ENCODE assay signal across 33 mouse cellular contexts in genomic region chr12:110239358-110239757, GRCm38 (mm10). TPM values are rescaled to one million over a fixed set of nuclear protein-coding genes. Genes with fewer than 3 reads are reported as not detected.
DNase-seq lines count a peak whose midpoint lies in the region; ATAC-seq lines count a peak whose summit lies in the region.
"Had no signal": no experiment of that assay in that cellular context is flagged by ENCODE, and none has a peak within 500 bp of the region (broad histone marks: within the 10 kb centered on the region; RNA-seq: fewer than 3 reads in every experiment).

No protein-coding gene starts in this region.

- H3K27ac ChIP-seq in heart, embryonic 12.5 days (ENCODE audit: poor library complexity, severe bottlenecking): no peak overlapping the region
- H3K27ac ChIP-seq: embryonic facial prominence, embryonic 10.5 days; embryonic facial prominence, embryonic 13.5 days; forebrain, embryonic 12.5 days; forebrain, embryonic 15.5 days; gastrocnemius, adult 2 months; heart, adult 2 months; heart, embryonic 15.5 days; hindbrain, embryonic 14.5 days; hindbrain, postnatal 0 days had no signal

- ATAC-seq in heart, embryonic 12.5 days (ENCODE audit: insufficient number of reproducible peaks, low FRiP score): no peak
- ATAC-seq: activated CD4-positive, CD25-positive, alpha-beta regulatory T cell, adult 4 months; CD4-positive, CD25-positive, alpha-beta regulatory T cell, adult 4 months; forebrain, embryonic 15.5 days; hindbrain, postnatal 0 days; inflammation-experienced regulatory T-cells, adult 6 months had no signal

- no peak overlapping the region for H3K9ac ChIP-seq in heart, embryonic 12.5 days
- H3K9ac ChIP-seq: embryonic facial prominence, embryonic 13.5 days; forebrain, embryonic 12.5 days; forebrain, embryonic 15.5 days; heart, embryonic 15.5 days; hindbrain, embryonic 14.5 days had no signal

- no peaks in the 10 kb centered on the region for H3K9me3 ChIP-seq in heart, embryonic 12.5 days (replicated peaks)
- H3K9me3 ChIP-seq: embryonic facial prominence, embryonic 10.5 days; embryonic facial prominence, embryonic 13.5 days; forebrain, embryonic 12.5 days; forebrain, embryonic 15.5 days; heart, embryonic 15.5 days had no signal

- no peak overlapping the region for H3K4me3 ChIP-seq in heart, embryonic 12.5 days
- H3K4me3 ChIP-seq: embryonic facial prominence, embryonic 10.5 days; embryonic facial prominence, embryonic 13.5 days; erythroblast, embryonic 14.5 days; forebrain, embryonic 12.5 days; forebrain, embryonic 15.5 days; gastrocnemius, adult 2 months; heart, adult 2 months; heart, embryonic 15.5 days had no signal

- peak; percentile 18 for DNase-seq in heart, adult 8-10 months (ENCODE audit: low spot score)
- DNase-seq in skeletal muscle tissue, adult 2 months (ENCODE audit: low read depth, low spot score): peak; percentile 21
- peak; percentile 62 for DNase-seq in testis, postnatal 10 days (ENCODE audit: low spot score)
- DNase-seq in right cerebral cortex, postnatal 14 days: no peak
- DNase-seq in ovary, adult 18-20 months (ENCODE audit: low spot score): no peak
- DNase-seq: adrenal gland, adult 8-10 months; adrenal gland, postnatal 25 days; cerebellum, adult 11-12 months; cerebellum, adult 8-10 months; cerebellum, postnatal 10 days; cerebellum, postnatal 36 days; embryo, embryonic 11 days; gastrocnemius, adult 2 months; gastrocnemius, postnatal 25 days; heart, adult 2 months; heart, postnatal 10 days; heart, postnatal 4 days had no signal

- WGBS in heart, embryonic 12.5 days: 73% methylated on average over 5 of the region's 5 CpGs

- H3K36me3 ChIP-seq in heart, embryonic 12.5 days: no peaks in the 10 kb centered on the region
- H3K36me3 ChIP-seq: embryonic facial prominence, embryonic 10.5 days; embryonic facial prominence, embryonic 13.5 days; forebrain, embryonic 12.5 days; forebrain, embryonic 15.5 days; heart, embryonic 15.5 days had no signal

- no peak overlapping the region for H3K4me2 ChIP-seq in heart, embryonic 12.5 days
- H3K4me2 ChIP-seq: embryonic facial prominence, embryonic 13.5 days; forebrain, embryonic 12.5 days; forebrain, embryonic 15.5 days; heart, embryonic 11.5 days; heart, embryonic 15.5 days; hindbrain, embryonic 14.5 days had no signal

- peaks cover 32% of the 10 kb centered on the region for H3K27me3 ChIP-seq in heart, embryonic 12.5 days (replicated peaks)
- H3K27me3 ChIP-seq: embryonic facial prominence, embryonic 13.5 days; forebrain, embryonic 12.5 days; forebrain, embryonic 15.5 days had no signal

- no peaks in the 10 kb centered on the region for H3K4me1 ChIP-seq in heart, embryonic 12.5 days (replicated peaks)
- H3K4me1 ChIP-seq: embryonic facial prominence, embryonic 13.5 days; forebrain, embryonic 12.5 days; forebrain, embryonic 15.5 days; heart, embryonic 15.5 days had no signal

RNA-seq across cellular contexts. Expression of gene Dio3, which starts 39.5 kb away (rescaled TPM):
- total RNA-seq in heart, adult 8-10 months (2022): not detected
- polyA plus RNA-seq in heart, embryonic 12.5 days (2016; fragmentation: Nextera tagmentation; extraction: Ambion mirVana): 0.29 TPM in 1 of 2 replicates, not detected in the other
- total RNA-seq: heart, adult 2 months; heart, postnatal 10 days; heart, postnatal 4 days; MEL had no signal
- polyA plus RNA-seq: activated CD4-positive, CD25-positive, alpha-beta regulatory T cell, adult 4 months; C2C12; CD4-positive, CD25-positive, alpha-beta regulatory T cell, adult 4 months; erythroblast, embryonic 14.5 days; heart, embryonic 11.5 days; heart, embryonic 15.5 days; hindbrain, embryonic 11.5 days; inflammation-experienced regulatory T-cells, adult 6 months had no signal

Comparison
In these comparisons a context has a peak if more than half of its experiments do, and no peak if none do; other contexts are left out.
1. DNase-seq: peak in heart, adult 8-10 months (single experiment), skeletal muscle tissue, adult 2 months (single experiment) and testis, postnatal 10 days (single experiment); none in right cerebral cortex, postnatal 14 days (single experiment) and ovary, adult 18-20 months (single experiment).